Mouse (Mus musculus): ENCODE measurements around the gene Yif1a. TPM values are rescaled to one million over a fixed set of nuclear protein-coding genes. Genes with fewer than 3 reads are reported as not detected.
A peak's percentile ranks its signal among the peaks of the same experiment; 100 is the strongest.

Gene Yif1a
- total and polyA plus RNA-seq, 2 experiments from 2014 or later, result 38.8 to 40.4 TPM

- WGBS, result 0% methylated on average over 61 of the region's 83 CpGs
- peak overlapping the region; percentile 84 for H3K4me2 ChIP-seq (ENCODE audit: low read depth, low read length, poor library complexity, severe bottlenecking)
- H3K9me3 ChIP-seq (ENCODE audit: low read length), result no peaks in the 10 kb centered on the region
- peak; percentile 88 for ATAC-seq (ENCODE audit: low FRiP score)
- peak; percentile 91 for TF ChIP-seq CTCF (IDR thresholded peaks at IDR 0.05)
- DNase-seq (ENCODE audit: low spot score), result peak; percentile 93
- H3K4me3 ChIP-seq (ENCODE audit: low read depth, low read length), result peak overlapping the region; percentile 77
- H3K27ac ChIP-seq (ENCODE audit: low read depth, low read length), result peak overlapping the region; percentile 91
- no peaks in the 10 kb centered on the region for H3K27me3 ChIP-seq (ENCODE audit: insufficient read depth, low read length)
- H3K9ac ChIP-seq (replicated peaks; ENCODE audit: low read length, poor library complexity, severe bottlenecking), result peak overlapping the region; percentile 99
- H3K36me3 ChIP-seq (ENCODE audit: insufficient read depth, low read length), result peaks cover 10% of the 10 kb centered on the region
- H3K4me1 ChIP-seq (ENCODE audit: insufficient read depth, low read length), result peaks cover 5% of the 10 kb centered on the region; the same call in 1 of the 2 replicates
Observed at GRCm38 (mm10) chr19:5117494-5118383, 29.4 kb downstream of the Yif1a start.

GRCm38 (mm10) chr19:5118384-5118698 is 30.0 kb downstream of the Yif1a start, which contains the start of gene Klc2:
Gene Klc2 (minus strand): TSS chr19:5118560.
- WGBS, result 2% methylated on average over 18 of the region's 18 CpGs
- Histone ChIP-seq H3K9me3 (ENCODE audit: low read length) (no peaks in the 10 kb centered on the region), H3K4me3 (ENCODE audit: low read depth, low read length) (peak within 1 kb of the TSS; percentile 77), H3K4me2 (ENCODE audit: low read depth, low read length, poor library complexity, severe bottlenecking) (peak within 1 kb of the TSS; percentile 84), H3K27me3 (ENCODE audit: insufficient read depth, low read length) (no peaks in the 10 kb centered on the region), H3K36me3 (ENCODE audit: insufficient read depth, low read length) (peaks cover 7% of the 10 kb centered on the region; the same call in 1 of the 2 replicates), H3K9ac (replicated peaks; ENCODE audit: low read length, poor library complexity, severe bottlenecking) (peak within 1 kb of the TSS; percentile 99), H3K27ac (ENCODE audit: low read depth, low read length) (peak within 1 kb of the TSS; percentile 91), H3K4me1 (ENCODE audit: insufficient read depth, low read length) (peaks cover 5% of the 10 kb centered on the region; the same call in 1 of the 2 replicates)
- TF ChIP-seq CTCF (IDR thresholded peaks at IDR 0.05), result no peak
- ATAC-seq (ENCODE audit: low FRiP score), result no peak
- no peak for DNase-seq (ENCODE audit: low spot score)

GRCm38 (mm10) chr19:5122492-5122891 is 34.2 kb downstream of the Yif1a start:
- no peak overlapping the region for H3K4me2 ChIP-seq (ENCODE audit: low read depth, low read length, poor library complexity, severe bottlenecking)
- DNase-seq (ENCODE audit: low spot score) (no peak), ATAC-seq (ENCODE audit: low FRiP score) (no peak)
- H3K27me3 ChIP-seq (ENCODE audit: insufficient read depth, low read length), result no peaks in the 10 kb centered on the region
- no peaks in the 10 kb centered on the region for H3K4me1 ChIP-seq (ENCODE audit: insufficient read depth, low read length)
- 80% methylated on average over 10 of the region's 10 CpGs for WGBS
- no peaks in the 10 kb centered on the region for H3K36me3 ChIP-seq (ENCODE audit: insufficient read depth, low read length)
- no peaks in the 10 kb centered on the region for H3K9me3 ChIP-seq (ENCODE audit: low read length)
- no peak for TF ChIP-seq CTCF (IDR thresholded peaks at IDR 0.05)
- H3K27ac ChIP-seq (ENCODE audit: low read depth, low read length), result no peak overlapping the region
- H3K9ac ChIP-seq (replicated peaks; ENCODE audit: low read length, poor library complexity, severe bottlenecking), result no peak overlapping the region
- H3K4me3 ChIP-seq (ENCODE audit: low read depth, low read length), result no peak overlapping the region

GRCm38 (mm10) chr19:5123241-5123640 is 34.9 kb downstream of the Yif1a start:
- ATAC-seq (ENCODE audit: low FRiP score), result no peak
- no peak overlapping the region for H3K4me2 ChIP-seq (ENCODE audit: low read depth, low read length, poor library complexity, severe bottlenecking)

GRCm38 (mm10) chr19:5124055-5124614 is 35.8 kb downstream of the Yif1a start:
- TF ChIP-seq CTCF (IDR thresholded peaks at IDR 0.05), result no peak
- Histone ChIP-seq H3K4me2 (ENCODE audit: low read depth, low read length, poor library complexity, severe bottlenecking) (no peak overlapping the region), H3K27ac (ENCODE audit: low read depth, low read length) (no peak overlapping the region), H3K9ac (replicated peaks; ENCODE audit: low read length, poor library complexity, severe bottlenecking) (no peak overlapping the region), H3K4me1 (ENCODE audit: insufficient read depth, low read length) (no peaks in the 10 kb centered on the region), H3K9me3 (ENCODE audit: low read length) (no peaks in the 10 kb centered on the region), H3K27me3 (ENCODE audit: insufficient read depth, low read length) (no peaks in the 10 kb centered on the region), H3K4me3 (ENCODE audit: low read depth, low read length) (no peak overlapping the region), H3K36me3 (ENCODE audit: insufficient read depth, low read length) (no peaks in the 10 kb centered on the region)
- peak; percentile 79 for DNase-seq (ENCODE audit: low spot score)
- no peak for ATAC-seq (ENCODE audit: low FRiP score)
- WGBS, result 70% methylated on average over 7 of the region's 7 CpGs

More at GRCm38 (mm10) chr19:5123241-5123640, 34.9 kb downstream of the Yif1a start:
- no peaks in the 10 kb centered on the region for H3K36me3 ChIP-seq (ENCODE audit: insufficient read depth, low read length)
- H3K4me1 ChIP-seq (ENCODE audit: insufficient read depth, low read length), result no peaks in the 10 kb centered on the region
- DNase-seq (ENCODE audit: low spot score), result no peak
- no peak overlapping the region for H3K9ac ChIP-seq (replicated peaks; ENCODE audit: low read length, poor library complexity, severe bottlenecking)
- no peaks in the 10 kb centered on the region for H3K9me3 ChIP-seq (ENCODE audit: low read length)
- no peak for TF ChIP-seq CTCF (IDR thresholded peaks at IDR 0.05)
- 79% methylated on average over 3 of the region's 3 CpGs for WGBS
- H3K4me3 ChIP-seq (ENCODE audit: low read depth, low read length), result no peak overlapping the region
- no peaks in the 10 kb centered on the region for H3K27me3 ChIP-seq (ENCODE audit: insufficient read depth, low read length)
- H3K27ac ChIP-seq (ENCODE audit: low read depth, low read length), result no peak overlapping the region

GRCm38 (mm10) chr19:5129770-5130169 is 41.4 kb downstream of the Yif1a start:
- H3K9ac ChIP-seq (replicated peaks; ENCODE audit: low read length, poor library complexity, severe bottlenecking), result no peak overlapping the region
- TF ChIP-seq CTCF (IDR thresholded peaks at IDR 0.05), result peak; percentile 67
- H3K27ac ChIP-seq (ENCODE audit: low read depth, low read length), result no peak overlapping the region
- H3K9me3 ChIP-seq (ENCODE audit: low read length), result no peaks in the 10 kb centered on the region
- ATAC-seq (ENCODE audit: low FRiP score) (no peak), DNase-seq (ENCODE audit: low spot score) (peak; percentile 25)
- H3K36me3 ChIP-seq (ENCODE audit: insufficient read depth, low read length), result peaks cover 20% of the 10 kb centered on the region
- WGBS, result 50% methylated on average over 1 of the region's 1 CpGs
- no peaks in the 10 kb centered on the region for H3K27me3 ChIP-seq (ENCODE audit: insufficient read depth, low read length)
- no peak overlapping the region for H3K4me3 ChIP-seq (ENCODE audit: low read depth, low read length)
- H3K4me2 ChIP-seq (ENCODE audit: low read depth, low read length, poor library complexity, severe bottlenecking), result no peak overlapping the region
- H3K4me1 ChIP-seq (ENCODE audit: insufficient read depth, low read length), result no peaks in the 10 kb centered on the region
